Mouse (Mus musculus): ENCODE measurements around the gene Slc5a4a.

The Slc5a4a gene

GRCm38 (mm10) chr10:76218240-76218639 lies 71.0 kb downstream of the Slc5a4a start:
- no peak for DNase-seq (ENCODE audit: low spot score in 2 of 2)

GRCm38 (mm10) chr10:76225944-76226343 lies 78.7 kb downstream of the Slc5a4a start:
- no peak for DNase-seq (ENCODE audit: low spot score in 2 of 2)

GRCm38 (mm10) chr10:76229627-76230026 lies 82.4 kb downstream of the Slc5a4a start:
- DNase-seq (ENCODE audit: low spot score in 2 of 2) = no peak

- peak; percentile 90 to 92 for DNase-seq (ENCODE audit: low spot score in 2 of 2)
These were observed 90.3 kb downstream of the Slc5a4a start, which contains the start of gene Prmt2 for GRCm38 (mm10) chr10:76237341-76238225. TSS of gene Prmt2 (minus strand) at chr10:76237865.

Measured in frontal cortex, postnatal 36 days (tissue).